Mouse (Mus musculus) liver, adult 2 months (tissue): ENCODE measurements around the gene Ralgapa2. TPM values are rescaled to one million over a fixed set of nuclear protein-coding genes. Genes with fewer than 3 reads are reported as not detected.

Source experiments
- DNase-seq: peaks from one replicate; pipeline ENCODE4 v3.0.0-alpha.2; 2011; ENCODE audit warnings: low read depth, low spot score; ENCODE audit errors: extremely low read depth
- H3K27ac ChIP-seq: fragments of 200-500 bp; replicated peaks from 2 replicates; pipeline ENCODE4 v1.5.1; 2012; ENCODE audit warnings: low read depth, mild to moderate bottlenecking, control low read depth, inconsistent platforms, low read length; ENCODE audit not compliant: insufficient read depth
- H3K27me3 ChIP-seq: fragments of 200-500 bp; 2 replicates; pipeline ENCODE4 v1.6.1; 2012; ENCODE audit warnings: mild to moderate bottlenecking, moderate library complexity, low read length, inconsistent platforms; ENCODE audit not compliant: control insufficient read depth, insufficient read depth
- H3K36me3 ChIP-seq: fragments of 200-500 bp; 2 replicates; pipeline ENCODE4 v1.6.1; 2012; ENCODE audit warnings: low read length, inconsistent platforms; ENCODE audit not compliant: control insufficient read depth, insufficient read depth
- H3K4me1 ChIP-seq: fragments of 200-500 bp; 2 replicates; pipeline ENCODE4 v1.6.1; 2011; ENCODE audit warnings: low read length; ENCODE audit not compliant: control insufficient read depth, insufficient read depth
- H3K4me3 ChIP-seq: fragments of 200-500 bp; 2 replicates; pipeline ENCODE4 v1.5.1; 2011; ENCODE audit warnings: low read depth, mild to moderate bottlenecking, control low read depth, low read length, moderate library complexity; ENCODE audit not compliant: insufficient read depth
- H3K79me2 ChIP-seq: fragments of 200-500 bp; 2 replicates; pipeline ENCODE4 v1.6.1; 2012; ENCODE audit warnings: inconsistent platforms, mild to moderate bottlenecking, low read length, moderate library complexity; ENCODE audit not compliant: control insufficient read depth, insufficient read depth
- H3K9ac ChIP-seq: fragments of 200-500 bp; 2 replicates; pipeline ENCODE4 v1.6.1; 2012; ENCODE audit warnings: low read depth, mild to moderate bottlenecking, control low read depth, inconsistent platforms, low read length
- CTCF ChIP-seq: fragments of 200-500 bp; IDR thresholded peaks from 2 replicates; pipeline ENCODE4 v1.5.1; 2011; ENCODE audit warnings: low read depth, low read length, control low read depth
- POLR2A ChIP-seq: fragments of 200-500 bp; IDR thresholded peaks from 2 replicates; pipeline ENCODE4 v1.6.1; 2011; ENCODE audit warnings: low read length, control low read depth; ENCODE audit not compliant: insufficient read depth; ENCODE audit errors: extremely low read depth
- WGBS: fragments of 180-500 bp; shearing (Covaris S2); methylation state at CpG from one replicate; pipeline ENCODE4 v1.1.7; 2018; 5-methylcytosine and 5-hydroxymethylcytosine counted together
- polyA plus RNA-seq: library from polyadenylated mRNA; depleted of rRNA; stranded (reverse); fragments of >200 nt; gene quantifications from 2 replicates; pipeline ENCODE4 v1.2.3, GENCODE M21; 2012
- total RNA-seq: library from RNA; depleted of rRNA; stranded (reverse); fragments of >200 nt; gene quantifications from 2 replicates; pipeline ENCODE4 v1.2.3, GENCODE M21; 2014

Gene Ralgapa2
- total and polyA plus RNA-seq, 2 experiments = 12.4 to 54.2 TPM

DNA sequence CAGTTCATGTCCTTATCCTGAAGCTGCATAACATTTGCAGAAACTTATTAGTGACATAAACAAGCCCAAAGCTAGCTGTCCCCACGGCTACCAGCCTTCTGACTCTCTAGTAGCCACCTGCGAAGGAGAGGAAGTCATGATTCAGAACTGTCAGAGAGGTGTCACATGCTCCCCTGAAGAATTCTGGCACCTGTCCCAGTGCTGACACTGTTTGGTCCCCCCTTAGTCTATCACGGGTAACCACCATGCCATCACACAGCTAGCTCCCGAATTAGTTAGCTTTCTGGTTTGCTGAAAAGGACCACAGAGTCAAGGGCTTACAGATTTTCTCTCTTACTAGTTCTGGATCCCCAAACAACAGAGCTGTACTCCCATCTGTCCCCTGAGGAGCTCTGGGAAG lies 247.1 kb downstream of the Ralgapa2 start:
- TF ChIP-seq CTCF (no peak), POLR2A (no peak)
- no peak overlapping the region for H3K9ac ChIP-seq
- WGBS = 66% methylated on average over 4 of the region's 4 CpGs
- H3K4me3 ChIP-seq = no peak overlapping the region
- no peak overlapping the region for H3K27ac ChIP-seq
- no peak for DNase-seq
- H3K4me1 ChIP-seq = no peaks in the 10 kb centered on the region
- H3K36me3 ChIP-seq = peaks cover 10% of the 10 kb centered on the region; the same call in 1 of the 2 replicates
- no peaks in the 10 kb centered on the region for H3K79me2 ChIP-seq
- H3K27me3 ChIP-seq = no peaks in the 10 kb centered on the region

GRCm38 (mm10) chr2:146262966-146263365 lies 249.2 kb downstream of the Ralgapa2 start:
- no peak for TF ChIP-seq CTCF
- TF ChIP-seq POLR2A = no peak
- no peak overlapping the region for H3K9ac ChIP-seq
- H3K27ac ChIP-seq = no peak overlapping the region
- H3K4me1 ChIP-seq = no peaks in the 10 kb centered on the region
- H3K79me2 ChIP-seq = no peaks in the 10 kb centered on the region
- H3K27me3 ChIP-seq = no peaks in the 10 kb centered on the region
- no peak for DNase-seq
- H3K4me3 ChIP-seq = no peak overlapping the region
- H3K36me3 ChIP-seq = peaks cover 2% of the 10 kb centered on the region; the same call in 1 of the 2 replicates

- Histone ChIP-seq H3K27me3 (no peaks in the 10 kb centered on the region), H3K9ac (no peak overlapping the region), H3K4me1 (no peaks in the 10 kb centered on the region), H3K4me3 (no peak overlapping the region), H3K79me2 (no peaks in the 10 kb centered on the region), H3K27ac (no peak overlapping the region), H3K36me3 (peaks cover 2% of the 10 kb centered on the region; the same call in 1 of the 2 replicates)
- 84% methylated on average over 10 of the region's 10 CpGs for WGBS
- TF ChIP-seq CTCF = no peak
- no peak for TF ChIP-seq POLR2A
- no peak for DNase-seq
Observed at GRCm38 (mm10) chr2:146262215-146262614, 249.9 kb downstream of the Ralgapa2 start.

GRCm38 (mm10) chr2:146261146-146261545 lies 251.0 kb downstream of the Ralgapa2 start:
- 93% methylated on average over 4 of the region's 4 CpGs for WGBS
- Histone ChIP-seq H3K4me1 (no peaks in the 10 kb centered on the region), H3K4me3 (no peak overlapping the region), H3K9ac (no peak overlapping the region), H3K27me3 (no peaks in the 10 kb centered on the region), H3K79me2 (no peaks in the 10 kb centered on the region), H3K36me3 (peaks cover 4% of the 10 kb centered on the region; the same call in 1 of the 2 replicates), H3K27ac (no peak overlapping the region)
- no peak for DNase-seq
- no peak for TF ChIP-seq POLR2A

- H3K27ac ChIP-seq = no peak overlapping the region
- DNase-seq = no peak
- TF ChIP-seq POLR2A (no peak), CTCF (no peak)
- WGBS = 76% methylated on average over 18 of the region's 18 CpGs
- H3K9ac ChIP-seq = no peak overlapping the region
- H3K4me3 ChIP-seq = no peak overlapping the region
- no peaks in the 10 kb centered on the region for H3K4me1 ChIP-seq
- H3K27me3 ChIP-seq = no peaks in the 10 kb centered on the region
- no peaks in the 10 kb centered on the region for H3K79me2 ChIP-seq
- H3K36me3 ChIP-seq = peaks cover 6% of the 10 kb centered on the region; the same call in 1 of the 2 replicates
Observed at GRCm38 (mm10) chr2:146259787-146260560, 252.2 kb downstream of the Ralgapa2 start.

- TF ChIP-seq POLR2A (no peak), CTCF (no peak)
- 59% methylated on average over 10 of the region's 10 CpGs for WGBS
- Histone ChIP-seq H3K4me1 (no peaks in the 10 kb centered on the region), H3K79me2 (no peaks in the 10 kb centered on the region), H3K9ac (no peak overlapping the region), H3K36me3 (peaks cover 6% of the 10 kb centered on the region; the same call in 1 of the 2 replicates), H3K27ac (no peak overlapping the region), H3K4me3 (no peak overlapping the region), H3K27me3 (no peaks in the 10 kb centered on the region)
- peak; percentile 82 for DNase-seq
Observed at GRCm38 (mm10) chr2:146258736-146259469, 253.2 kb downstream of the Ralgapa2 start.
